In the genomic region with DNA sequence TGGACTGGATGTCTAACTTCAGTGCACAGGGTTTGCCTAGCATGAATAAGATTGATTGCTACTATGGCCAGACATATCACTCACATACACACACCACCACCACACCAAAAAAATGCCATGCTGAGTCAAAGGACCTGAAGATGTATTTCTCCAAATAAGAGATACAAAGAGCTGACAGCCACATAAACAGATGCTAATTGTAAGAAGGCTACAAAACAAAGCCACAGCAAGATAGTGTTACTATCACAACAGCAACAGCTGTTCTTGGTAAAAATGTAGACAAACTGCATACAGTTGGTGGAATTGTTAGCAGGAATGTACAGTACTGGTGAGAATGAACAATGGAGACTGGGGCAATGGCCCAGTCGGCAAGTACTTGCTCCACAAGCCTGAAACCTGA, we compare ENCODE assay signal across 21 mouse cellular contexts. TPM values are rescaled to one million over a fixed set of nuclear protein-coding genes. Genes with fewer than 3 reads are reported as not detected.
DNase-seq lines count a peak whose midpoint lies in the region; ATAC-seq lines count a peak whose summit lies in the region.
"Had no signal": no experiment of that assay in that cellular context is flagged by ENCODE, and none has a peak within 500 bp of the region (broad histone marks: within the 10 kb centered on the region; RNA-seq: fewer than 3 reads in every experiment).

No protein-coding gene starts in this region.

- 0 out of 2 replicates have a peak, but pooled peaks cover 5% of the 10 kb centered on the region for H3K4me1 ChIP-seq in kidney, embryonic 14.5 days (ENCODE audit: control insufficient read depth, insufficient read depth, low read length)
- H3K4me1 ChIP-seq in liver, embryonic 13.5 days (replicated peaks) = peaks cover 42% of the 10 kb centered on the region
- H3K4me1 ChIP-seq: intestine, embryonic 15.5 days had no signal

- 0 out of 2 replicates have a peak, but pooled peaks have one; percentile 12 for ATAC-seq in kidney, embryonic 14.5 days (ENCODE audit: low FRiP score, low TSS enrichment)
- ATAC-seq in liver, embryonic 13.5 days (ENCODE audit: low read depth) = peak; percentile 61
- ATAC-seq: forebrain, postnatal 0 days; intestine, embryonic 15.5 days had no signal

- H3K4me2 ChIP-seq in kidney, embryonic 14.5 days (replicated peaks; ENCODE audit: low read depth, low read length) = no peak overlapping the region
- no peak overlapping the region for H3K4me2 ChIP-seq in liver, embryonic 13.5 days
- H3K4me2 ChIP-seq: hindbrain, embryonic 14.5 days; intestine, embryonic 15.5 days; limb, embryonic 12.5 days; lung, embryonic 14.5 days had no signal

- H3K36me3 ChIP-seq in kidney, embryonic 14.5 days (ENCODE audit: control insufficient read depth, insufficient read depth, low read length) = no peaks in the 10 kb centered on the region
- H3K36me3 ChIP-seq in liver, embryonic 13.5 days = no peaks in the 10 kb centered on the region
- H3K36me3 ChIP-seq: heart, embryonic 10.5 days; intestine, embryonic 15.5 days had no signal

- no peak overlapping the region for H3K27ac ChIP-seq in kidney, embryonic 14.5 days (ENCODE audit: low read depth, low read length)
- H3K27ac ChIP-seq in liver, embryonic 13.5 days = no peak overlapping the region
- H3K27ac ChIP-seq: heart, embryonic 10.5 days; hindbrain, embryonic 14.5 days; intestine, embryonic 15.5 days; limb, embryonic 12.5 days had no signal

- H3K4me3 ChIP-seq in kidney, embryonic 14.5 days (ENCODE audit: low read length) = no peak overlapping the region
- no peak overlapping the region for H3K4me3 ChIP-seq in liver, embryonic 13.5 days (replicated peaks)
- H3K4me3 ChIP-seq: heart, embryonic 10.5 days; intestine, embryonic 15.5 days; limb, embryonic 12.5 days had no signal

- no peaks in the 10 kb centered on the region for H3K9me3 ChIP-seq in kidney, embryonic 14.5 days (ENCODE audit: control insufficient read depth, low read length)
- H3K9me3 ChIP-seq in liver, embryonic 13.5 days (replicated peaks) = no peaks in the 10 kb centered on the region
- H3K9me3 ChIP-seq: heart, embryonic 10.5 days; intestine, embryonic 15.5 days; limb, embryonic 12.5 days had no signal

- DNase-seq in kidney, postnatal 4 days = no peak
- peak; percentile 24 for DNase-seq in Muller cell, postnatal 12 days (ENCODE audit: inconsistent ontology term)
- no peak for DNase-seq in liver, embryonic 13.5 days
- DNase-seq in mesoderm, embryonic 11.5 days (ENCODE audit: low read depth, low spot score) = peak; percentile 12
- DNase-seq in spleen, postnatal 14 days (ENCODE audit: low spot score in 2 of 2) = no peak
- no peak for DNase-seq in thymus, adult 18-20 months
- DNase-seq: adrenal gland, adult 2 months; cerebellum, postnatal 10 days; embryo, embryonic 11 days; forebrain, postnatal 0 days; lung, embryonic 14.5 days; lung, postnatal 4 days; midbrain, embryonic 14.5 days; right cerebral cortex, adult 18-20 months; thymus, postnatal 25 days had no signal

- no peaks in the 10 kb centered on the region for H3K27me3 ChIP-seq in kidney, embryonic 14.5 days (ENCODE audit: control insufficient read depth, insufficient read depth, low read length)
- H3K27me3 ChIP-seq in liver, embryonic 13.5 days = no peaks in the 10 kb centered on the region
- H3K27me3 ChIP-seq: CH12.LX; intestine, embryonic 15.5 days; limb, embryonic 12.5 days had no signal

- H3K9ac ChIP-seq in kidney, embryonic 14.5 days (ENCODE audit: low read depth, low read length) = no peak overlapping the region
- H3K9ac ChIP-seq in liver, embryonic 13.5 days = no peak overlapping the region
- H3K9ac ChIP-seq: forebrain, postnatal 0 days; hindbrain, embryonic 14.5 days; intestine, embryonic 15.5 days; limb, embryonic 12.5 days; lung, embryonic 14.5 days had no signal

- 7% methylated on average over 1 of the region's 1 CpGs for WGBS in kidney, embryonic 14.5 days
- 74% methylated on average over 1 of the region's 1 CpGs for WGBS in liver, embryonic 13.5 days (ENCODE audit: insufficient replicate concordance)

RNA-seq across cellular contexts. Expression of a gene that starts 28.8 kb away (rescaled TPM):
- 10.4 and 12.6 TPM in 2 replicates for polyA plus RNA-seq in kidney, embryonic 14.5 days (2014; fragmentation: Nextera tagmentation; extraction: Ambion mirVana)
- 4.3 and 4.5 TPM in 2 replicates for polyA plus RNA-seq in liver, embryonic 13.5 days (2015; fragmentation: Nextera tagmentation; extraction: Ambion mirVana)

Comparison
In these comparisons a context has a peak if more than half of its experiments do, and no peak if none do; other contexts are left out.
1. DNase-seq: peak in Muller cell, postnatal 12 days (single experiment) and mesoderm, embryonic 11.5 days (single experiment); none in kidney, postnatal 4 days (0 of 2), liver, embryonic 13.5 days (single experiment), spleen, postnatal 14 days (0 of 2) and thymus, adult 18-20 months (0 of 2).